Mouse (Mus musculus): Measurements from ENCODE around the gene Lhfp.
"Not testable (repeated sequence)": the region's sequence is repeated elsewhere in the genome, so short reads cannot be mapped to it uniquely, and the experiment has no call there.

Gene Lhfp

DNA sequence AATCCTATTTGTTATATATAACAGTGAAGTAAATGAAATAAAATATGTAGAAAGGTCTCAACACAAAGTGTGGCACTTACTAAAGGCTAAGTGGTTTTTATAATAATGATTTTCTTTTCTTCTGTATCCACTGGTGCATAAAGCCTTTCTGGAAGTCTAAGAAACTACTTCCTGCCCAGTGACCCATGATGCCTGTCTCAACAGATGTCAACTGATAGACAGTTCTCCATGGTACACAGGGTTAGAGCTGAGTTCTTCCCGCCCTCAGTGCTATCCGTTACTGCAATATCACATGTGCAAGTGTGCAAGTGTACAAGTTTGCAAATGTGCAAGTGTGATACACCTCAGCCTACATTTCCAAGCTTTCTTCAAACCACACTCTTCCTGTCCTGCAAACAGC is 236.7 kb downstream of the Lhfp start:
- no peak for DNase-seq (ENCODE audit: low spot score)

DNA sequence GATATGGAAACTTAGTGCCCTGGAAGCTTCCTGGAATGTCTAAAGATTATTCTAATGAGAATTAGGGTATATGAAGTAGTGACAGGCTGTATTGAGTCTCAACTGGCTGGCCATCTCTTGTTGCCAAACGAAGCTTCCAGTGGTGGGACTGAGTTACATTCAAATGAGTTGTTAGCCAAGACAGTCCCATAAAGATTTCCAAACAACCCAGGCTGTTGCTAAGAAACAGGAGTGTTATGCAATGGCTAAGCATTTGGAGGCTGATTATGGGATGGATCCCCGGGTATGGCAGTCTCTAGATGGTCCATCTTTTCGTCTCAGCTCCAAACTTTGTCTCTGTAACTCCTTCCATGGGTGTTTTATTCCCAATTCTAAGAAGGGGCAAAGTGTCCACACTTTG is 240.7 kb downstream of the Lhfp start:
- DNase-seq (ENCODE audit: low spot score) = not testable (repeated sequence)

DNA sequence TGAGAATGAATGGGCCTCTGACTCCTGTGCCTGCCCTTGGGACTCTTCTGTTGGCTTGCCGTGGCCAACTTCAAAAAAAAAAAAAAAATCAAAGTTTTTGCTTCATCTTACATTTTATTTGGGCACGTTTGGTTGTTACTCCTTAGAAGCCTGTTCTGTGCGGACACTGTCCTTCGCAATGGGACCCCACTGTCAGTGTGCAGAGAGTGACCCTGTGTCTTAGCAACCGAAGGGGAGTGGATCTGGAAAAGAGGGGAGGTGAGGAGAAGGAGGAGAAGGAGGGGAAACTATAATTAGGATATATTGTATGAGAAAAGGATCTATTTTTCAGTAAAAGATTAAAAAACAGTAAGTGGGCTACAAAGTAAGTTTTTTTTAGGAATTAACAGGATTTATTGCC is 242.7 kb downstream of the Lhfp start:
- no peak for DNase-seq (ENCODE audit: low spot score)

DNA sequence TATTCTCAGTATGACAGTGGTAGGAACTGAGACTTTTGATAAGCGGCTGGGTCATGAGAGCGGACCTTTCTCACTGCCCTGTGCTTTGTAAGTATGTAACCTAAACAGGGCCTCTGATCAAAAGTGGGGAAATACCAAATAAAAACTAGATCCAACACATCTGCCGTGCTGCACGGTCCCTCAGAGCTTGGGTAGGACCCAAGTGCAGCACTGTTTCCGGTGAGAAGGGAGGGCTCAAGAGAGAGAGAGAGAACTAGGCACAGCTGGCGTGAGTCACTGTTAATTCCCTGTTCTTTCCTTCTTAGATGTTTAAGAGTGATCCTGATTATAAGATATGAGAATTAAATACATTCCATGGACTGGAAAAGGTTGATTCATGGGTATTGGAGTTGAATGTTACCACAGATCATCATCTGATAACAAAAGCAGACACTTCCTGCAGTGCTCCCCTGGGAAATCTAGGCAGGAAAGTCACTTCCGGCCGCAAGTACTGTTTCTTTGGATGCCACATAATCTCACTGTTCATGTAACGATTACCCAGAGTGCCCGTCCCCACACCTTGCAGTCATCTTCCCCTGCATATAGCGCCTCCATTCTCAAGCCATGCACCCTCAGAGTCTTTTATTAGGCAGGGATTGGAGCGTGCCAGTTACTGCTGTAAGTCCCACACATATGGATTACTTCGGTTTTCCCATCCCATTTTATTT is 243.3 kb downstream of the Lhfp start:
- no peak for DNase-seq (ENCODE audit: low spot score)

DNA sequence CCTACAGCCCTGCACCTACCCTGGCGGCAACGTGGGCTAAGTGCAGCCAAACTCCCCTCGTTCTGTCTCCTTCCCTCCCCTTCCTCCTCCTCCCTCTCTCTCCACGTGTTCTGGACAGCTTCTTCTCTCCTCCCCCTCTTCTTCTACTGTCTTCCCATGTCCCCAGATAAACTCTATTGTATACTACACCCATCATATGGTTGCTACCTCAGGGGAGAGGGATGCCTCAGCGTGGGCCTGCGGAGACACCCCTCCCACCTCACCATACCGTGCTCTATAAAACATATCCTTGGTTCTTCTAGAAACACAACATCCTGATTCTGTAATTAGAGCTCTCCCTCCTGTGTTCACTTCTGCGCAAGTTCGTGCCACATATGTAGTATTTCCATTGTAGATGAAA is 247.3 kb downstream of the Lhfp start:
- no peak for DNase-seq (ENCODE audit: low spot score)

DNA sequence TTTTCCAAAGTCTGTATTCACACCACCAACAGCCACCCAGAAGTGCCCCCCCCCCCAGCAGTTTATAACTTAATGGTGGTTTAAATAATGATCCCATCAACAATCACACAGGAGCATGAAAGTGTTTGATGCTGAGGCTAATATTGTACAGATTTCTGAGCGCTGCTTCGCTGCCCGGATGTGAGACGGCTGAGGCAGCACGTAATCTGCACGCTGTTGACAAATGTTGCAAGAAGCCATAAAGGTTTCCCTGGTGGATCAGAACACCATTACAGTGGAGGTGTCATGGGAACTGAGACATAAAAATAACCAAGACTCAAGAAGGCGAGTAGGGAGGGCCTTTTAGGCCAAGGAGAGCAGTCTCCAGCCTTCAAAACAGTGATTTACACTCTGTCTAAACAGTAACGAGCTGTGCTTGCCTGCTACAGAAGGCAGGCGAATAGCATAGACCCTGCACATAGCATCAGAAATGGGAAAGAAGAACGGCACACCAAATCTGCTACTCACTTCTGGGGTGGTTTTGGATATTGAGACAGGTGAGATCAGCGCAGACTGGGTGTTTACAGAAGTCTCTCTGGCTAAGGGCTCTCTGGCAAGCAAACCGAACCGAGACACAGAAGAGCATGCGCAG is 248.4 kb downstream of the Lhfp start:
- no peak for DNase-seq (ENCODE audit: low spot score)

DNA sequence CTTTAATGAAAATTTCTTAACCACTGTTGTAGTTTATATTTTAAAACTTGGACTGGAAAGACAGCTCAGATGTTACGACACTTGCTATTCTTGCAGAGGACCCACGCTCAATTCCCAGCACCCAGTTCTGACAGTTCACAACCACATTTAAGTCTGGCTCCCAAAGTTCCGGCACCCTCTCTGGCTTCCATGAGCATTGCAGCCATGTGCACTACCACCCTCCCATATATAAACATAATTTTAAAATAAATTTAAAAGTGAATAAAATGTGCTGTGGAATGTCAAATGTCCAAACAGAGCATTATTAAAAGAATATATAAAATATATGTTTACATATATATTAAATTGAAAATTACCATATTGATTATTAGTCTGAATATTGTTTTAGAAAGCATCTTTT is 249.9 kb downstream of the Lhfp start:
- no peak for DNase-seq (ENCODE audit: low spot score)

DNA sequence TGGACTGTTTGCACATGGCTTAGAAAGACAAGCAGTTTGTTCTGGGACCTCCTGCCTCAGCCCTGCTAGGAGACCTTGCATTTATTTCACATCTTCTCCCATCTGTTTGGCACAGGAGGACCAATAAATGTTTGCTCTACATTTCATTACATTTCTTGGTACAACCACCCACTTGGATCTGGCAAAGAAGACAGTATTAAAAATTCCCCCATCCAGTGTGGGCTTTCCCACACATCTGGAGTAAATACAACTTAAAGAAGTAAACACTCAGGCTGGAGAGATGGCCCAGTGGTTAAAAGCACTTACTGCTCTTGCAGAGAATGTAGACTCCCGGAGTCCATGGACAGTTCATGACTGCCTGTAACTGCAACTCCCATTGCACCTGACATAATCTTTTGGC is 250.6 kb downstream of the Lhfp start:
- no peak for DNase-seq (ENCODE audit: low spot score)

DNA sequence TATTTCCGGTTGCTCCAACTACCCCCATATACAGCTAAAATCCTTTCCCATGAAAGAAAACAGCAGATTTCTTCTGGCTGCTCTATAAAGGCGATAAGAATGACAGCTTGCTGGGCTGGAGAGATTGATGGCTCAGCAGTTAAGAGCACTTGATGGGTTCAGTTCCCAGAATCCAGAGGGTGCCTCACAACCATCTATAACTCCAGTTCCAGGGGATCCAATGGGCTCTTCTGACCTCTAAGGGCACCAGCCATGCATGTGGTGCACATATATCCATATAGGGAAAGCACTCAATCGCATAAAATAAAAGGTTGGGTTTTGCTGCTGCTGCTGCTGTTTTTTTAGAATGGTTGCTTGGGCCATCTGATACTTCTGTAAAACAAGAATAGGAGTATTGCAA is 251.1 kb downstream of the Lhfp start:
- DNase-seq (ENCODE audit: low spot score) = no peak

DNA sequence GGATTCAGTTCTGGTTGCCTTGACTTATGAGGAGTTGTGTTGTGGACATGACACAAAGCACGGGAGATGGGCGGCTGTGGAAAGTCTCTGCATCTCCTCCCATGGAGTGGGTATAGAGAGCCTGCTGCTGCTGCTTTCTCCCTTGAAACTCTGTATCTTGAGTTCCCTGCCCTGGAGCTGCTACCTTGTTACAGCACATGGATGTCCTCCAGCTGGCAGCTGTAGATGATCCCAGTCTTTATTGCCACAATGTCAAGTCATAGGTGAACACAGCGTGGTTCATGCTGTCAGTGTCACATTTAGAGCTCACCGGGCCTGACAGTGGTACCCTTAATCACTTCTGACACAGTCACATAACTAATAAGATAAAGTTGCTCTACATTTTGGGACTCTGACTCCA is 251.7 kb downstream of the Lhfp start:
- DNase-seq (ENCODE audit: low spot score) = no peak

DNA sequence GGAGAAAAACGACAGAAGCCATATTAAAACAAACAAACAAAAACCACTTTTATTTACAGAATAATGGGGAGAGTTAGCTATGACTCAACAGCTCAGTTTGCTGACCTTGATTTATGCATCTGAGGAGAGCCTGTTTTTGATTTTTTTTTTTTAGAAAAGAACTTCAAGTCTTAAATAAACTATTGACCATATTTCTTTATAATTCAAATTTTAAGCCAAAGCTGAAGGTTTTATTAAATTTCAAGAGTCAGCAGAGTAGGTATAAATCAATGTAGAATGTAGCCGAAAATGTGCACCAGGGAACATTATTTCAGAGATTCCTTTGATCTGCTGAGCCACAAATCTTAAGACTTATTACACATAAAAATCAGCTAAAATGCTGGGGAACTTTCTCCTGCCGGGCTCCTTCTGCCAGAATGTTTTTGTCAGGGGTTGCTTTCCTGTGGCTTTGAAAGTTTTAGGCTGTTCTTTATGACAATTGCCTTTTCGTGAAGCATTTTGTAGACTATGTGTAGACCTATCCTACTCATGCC is 252.6 kb downstream of the Lhfp start:
- no peak for DNase-seq (ENCODE audit: low spot score)

DNA sequence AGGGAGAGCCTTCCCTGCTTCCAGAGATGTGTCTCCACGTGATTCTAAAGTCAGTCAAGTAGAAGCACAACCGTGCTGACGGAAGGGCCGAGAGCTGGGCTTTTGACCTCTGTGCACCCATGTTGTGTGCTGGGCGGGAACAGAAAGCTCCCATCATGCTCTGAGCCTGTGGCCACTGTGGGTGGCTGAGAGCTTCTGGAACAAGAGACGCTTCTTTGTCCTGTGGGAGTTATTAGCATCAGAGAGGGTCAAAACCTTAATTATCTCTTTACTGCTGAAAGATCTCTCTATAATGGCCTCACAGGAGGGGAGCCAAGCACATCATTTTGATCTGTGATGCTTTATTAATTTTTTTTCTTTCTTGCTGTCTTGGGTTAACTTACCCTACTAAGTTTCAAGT is 253.5 kb downstream of the Lhfp start:
- DNase-seq (ENCODE audit: low spot score) = no peak

DNA sequence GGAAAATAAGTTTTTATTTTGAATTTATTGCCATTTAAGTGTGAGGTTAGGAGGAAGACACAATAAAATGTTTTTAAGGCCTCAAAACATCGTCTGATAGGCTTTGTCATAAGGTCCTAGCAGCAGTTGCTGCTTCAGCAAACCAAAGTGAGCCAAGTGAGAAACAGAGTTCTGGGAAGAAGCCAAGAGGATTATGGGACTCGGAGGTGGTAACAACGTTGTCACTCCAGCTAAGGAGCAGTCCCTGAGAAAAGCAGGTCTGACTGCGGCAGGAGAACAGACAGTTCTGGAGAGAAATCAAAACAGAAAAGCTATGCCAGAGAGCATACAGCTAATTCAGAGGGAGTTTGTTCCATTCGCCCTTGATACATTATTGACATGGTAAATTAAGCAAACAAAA is 260.5 kb downstream of the Lhfp start:
- DNase-seq (ENCODE audit: low spot score) = no peak

DNA sequence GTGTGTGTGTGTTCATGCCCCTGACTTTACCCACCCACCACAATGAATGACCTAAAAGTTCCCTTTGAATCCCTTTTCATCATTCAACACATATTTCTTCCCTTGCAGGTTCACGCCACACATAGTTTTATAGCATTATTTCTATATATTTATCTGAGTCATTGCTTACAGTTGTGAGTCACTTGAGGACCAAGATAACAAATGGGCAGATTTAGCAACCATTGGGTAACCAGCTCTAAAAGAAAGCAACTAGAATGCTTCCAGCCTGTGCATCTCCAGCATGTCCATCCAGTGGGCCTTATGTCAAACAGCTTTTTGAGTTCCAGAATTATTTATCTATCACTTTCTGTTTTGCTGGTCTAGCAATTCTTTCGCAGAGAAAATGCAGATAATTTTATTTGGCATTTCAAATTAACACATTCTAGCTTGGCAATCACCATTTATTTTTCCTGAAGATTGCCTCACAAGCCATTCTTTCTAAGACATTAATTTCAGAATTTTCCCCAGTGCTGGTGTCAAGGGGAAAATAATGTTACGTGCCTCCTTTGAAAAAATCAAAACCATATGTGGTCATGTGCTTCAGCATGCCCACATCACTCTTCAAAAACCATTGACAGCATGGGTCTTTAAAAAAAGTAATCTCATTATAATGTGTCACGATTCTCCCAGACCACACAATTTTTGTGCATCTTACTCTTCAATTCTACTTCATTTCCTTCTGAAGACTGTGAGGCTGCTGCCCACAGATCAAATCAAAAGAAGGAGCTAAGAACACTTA is 263.0 kb downstream of the Lhfp start:
- DNase-seq (ENCODE audit: low spot score) = no peak

DNA sequence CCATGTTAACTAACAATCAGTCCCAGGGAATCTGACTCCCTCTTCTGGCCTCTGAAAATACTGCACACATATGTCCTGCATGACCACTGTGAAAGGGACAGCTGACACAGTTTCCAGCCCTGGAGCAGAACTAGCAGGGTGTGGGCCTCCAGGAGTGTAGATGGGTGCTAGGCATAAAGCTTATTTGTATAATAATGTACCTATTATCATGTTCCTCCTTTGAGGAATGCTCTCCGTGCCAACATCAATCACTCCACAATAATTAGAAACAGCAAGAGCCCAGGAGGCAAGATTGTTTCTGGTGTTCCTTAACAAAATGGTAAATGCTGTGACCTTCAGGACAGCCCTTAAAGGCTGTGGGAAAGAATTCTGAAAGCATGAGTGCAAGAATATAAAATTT is 264.5 kb downstream of the Lhfp start:
- DNase-seq (ENCODE audit: low spot score) = no peak

DNA sequence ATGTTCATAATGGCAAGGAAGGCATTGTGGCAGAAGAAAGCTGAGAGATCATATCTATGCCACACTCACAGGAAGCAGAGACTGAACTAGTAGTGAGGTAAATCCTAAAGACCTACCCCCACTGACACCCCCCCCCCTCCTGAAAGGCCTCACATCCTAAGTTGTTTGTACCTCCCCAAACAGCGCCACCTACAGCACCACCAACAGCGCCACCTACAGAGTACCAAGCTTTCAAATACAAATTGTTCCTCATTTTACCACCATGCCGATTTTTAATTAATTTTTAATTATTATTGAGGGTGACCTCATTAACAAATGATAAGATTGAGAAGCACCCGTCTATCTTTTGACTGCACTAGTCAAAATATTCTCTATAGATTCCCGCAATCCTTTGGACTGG is 267.3 kb downstream of the Lhfp start:
- DNase-seq (ENCODE audit: low spot score) = no peak

DNA sequence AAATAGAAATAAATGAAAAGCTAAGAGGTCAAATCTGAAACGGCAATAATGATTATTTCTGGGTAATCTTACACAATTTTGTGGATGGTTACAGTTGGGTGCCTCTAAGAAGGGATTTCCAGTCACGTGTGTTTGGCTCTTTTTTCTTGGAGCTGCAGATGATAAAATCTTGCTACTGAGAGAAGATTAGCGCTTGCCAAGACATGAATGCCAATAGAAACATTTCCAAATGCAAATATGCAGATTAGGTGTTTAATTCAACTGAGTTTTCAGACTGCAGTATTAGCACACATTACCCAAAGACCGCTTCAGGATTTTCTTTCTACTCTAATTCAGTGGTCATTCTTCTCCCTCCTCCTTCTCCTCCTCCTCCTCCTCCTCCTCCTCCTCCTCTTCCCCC is 268.8 kb downstream of the Lhfp start:
- no peak for DNase-seq (ENCODE audit: low spot score)

DNA sequence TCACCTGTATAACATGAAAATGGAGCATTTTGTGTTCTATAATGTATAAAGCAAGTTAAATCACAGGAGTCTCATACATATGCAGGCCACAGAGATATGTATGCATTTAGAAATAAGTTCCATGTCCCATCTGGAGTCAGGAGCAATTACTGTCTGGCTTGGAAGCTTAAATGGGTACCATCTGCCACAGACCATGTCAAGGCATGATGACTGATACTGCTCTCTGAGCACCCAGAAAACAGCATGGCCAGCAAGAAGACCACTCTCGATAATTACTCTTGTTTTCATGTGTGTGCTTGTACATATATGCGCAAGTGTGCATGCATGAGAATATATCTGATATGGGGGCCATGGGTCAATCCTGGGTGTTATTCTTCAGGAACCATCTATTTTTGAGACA is 269.3 kb downstream of the Lhfp start:
- DNase-seq (ENCODE audit: low spot score) = no peak

Measured in testis, postnatal 10 days (tissue).